Mouse (Mus musculus) heart, embryonic 11.5 days (tissue): ENCODE measurements around the gene Tmem203. TPM values are rescaled to one million over a fixed set of nuclear protein-coding genes. Genes with fewer than 3 reads are reported as not detected.

Source experiments
- ATAC-seq: fragments of 200-750 bp; cut with Nextera tagmentation; replicated peaks from 2 replicates; pipeline ENCODE4 v1.8.0; 2017; ENCODE audit warnings: moderate library complexity; ENCODE audit not compliant: insufficient number of reproducible peaks, low FRiP score, low TSS enrichment
- H3K27ac ChIP-seq: fragments of 300-500 bp; sonication (generic); 2 replicates; pipeline ENCODE4 v1.5.1; 2014; ENCODE audit warnings: mild to moderate bottlenecking, low read depth, low read length
- H3K27me3 ChIP-seq: fragments of 300-500 bp; sonication (generic); 2 replicates; pipeline ENCODE4 v1.6.1; 2014; ENCODE audit warnings: mild to moderate bottlenecking, low read length, mixed read lengths; ENCODE audit not compliant: control insufficient read depth, insufficient read depth
- H3K36me3 ChIP-seq: fragments of 300-500 bp; sonication (generic); 2 replicates; pipeline ENCODE4 v1.6.1; 2014; ENCODE audit warnings: mild to moderate bottlenecking, low read length, moderate library complexity, mixed read lengths; ENCODE audit not compliant: control insufficient read depth, insufficient read depth
- H3K4me1 ChIP-seq: fragments of 300-500 bp; sonication (generic); 2 replicates; pipeline ENCODE4 v1.6.1; 2014; ENCODE audit warnings: low read length; ENCODE audit not compliant: control insufficient read depth, insufficient read depth
- H3K4me2 ChIP-seq: fragments of 300-500 bp; sonication (generic); 2 replicates; pipeline ENCODE4 v1.6.1; 2014; ENCODE audit warnings: mild to moderate bottlenecking, moderate library complexity
- H3K4me3 ChIP-seq: fragments of 300-500 bp; sonication (generic); 2 replicates; pipeline ENCODE4 v1.5.1; 2014; ENCODE audit warnings: low read depth, low read length
- H3K9ac ChIP-seq: fragments of 300-500 bp; sonication (generic); 2 replicates; pipeline ENCODE4 v1.6.1; 2014; ENCODE audit warnings: mild to moderate bottlenecking, low read depth, low read length, moderate library complexity
- H3K9me3 ChIP-seq: fragments of 300-500 bp; sonication (generic); replicated peaks from 2 replicates; pipeline ENCODE4 v1.6.1; 2016; ENCODE audit warnings: low read length; ENCODE audit not compliant: control insufficient read depth
- WGBS: fragments of 180-500 bp; shearing (Covaris S2); extraction: QIAGEN DNeasy Blood & Tissue Kit; methylation state at CpG from one replicate; pipeline ENCODE4 v1.1.7; 2014; ENCODE audit not compliant: insufficient replicate concordance; 5-methylcytosine and 5-hydroxymethylcytosine counted together
- polyA plus RNA-seq: library from polyadenylated mRNA; unstranded; fragments of >200 nt; fragmentation: Nextera tagmentation; extraction: Ambion mirVana; gene quantifications from 2 replicates; pipeline ENCODE4 v1.2.1, GENCODE M21; 2014

Tmem203 gene
- polyA plus RNA-seq, 1 experiment from 2014 or later = 16.0 TPM

GRCm38 (mm10) chr2:25288734-25289345 lies 33.6 kb downstream of the Tmem203 start:
- Histone ChIP-seq H3K36me3 (peaks cover 10% of the 10 kb centered on the region; the same call in 1 of the 2 replicates), H3K4me1 (peaks cover 16% of the 10 kb centered on the region; the same call in 1 of the 2 replicates), H3K9ac (no peak overlapping the region), H3K9me3 (no peaks in the 10 kb centered on the region), H3K27me3 (peaks cover 62% of the 10 kb centered on the region), H3K4me2 (no peak overlapping the region), H3K4me3 (no peak overlapping the region), H3K27ac (no peak overlapping the region)
- WGBS = 77% methylated on average over 7 of the region's 7 CpGs
- ATAC-seq = no peak

- H3K9ac ChIP-seq = no peak within 1 kb of the TSS
- H3K4me3 ChIP-seq = peak within 1 kb of the TSS; percentile 16
- no peak within 1 kb of the TSS for H3K27ac ChIP-seq
- peaks cover 16% of the 10 kb centered on the region; the same call in 1 of the 2 replicates for H3K4me1 ChIP-seq
- peak within 1 kb of the TSS; percentile 44 for H3K4me2 ChIP-seq
- WGBS = 12% methylated on average over 11 of the region's 11 CpGs
- no peak for ATAC-seq
- no peaks in the 10 kb centered on the region for H3K9me3 ChIP-seq
- H3K36me3 ChIP-seq = peaks cover 6% of the 10 kb centered on the region; the same call in 1 of the 2 replicates
- peaks cover 70% of the 10 kb centered on the region for H3K27me3 ChIP-seq
Measured at GRCm38 (mm10) chr2:25289651-25290050, 34.4 kb downstream of the Tmem203 start, which contains the start of gene Lrrc26. TSS of gene Lrrc26 (plus strand) at chr2:25289915.

- peak overlapping the region; percentile 16 for H3K4me3 ChIP-seq
- no peaks in the 10 kb centered on the region for H3K9me3 ChIP-seq
- peaks cover 16% of the 10 kb centered on the region; the same call in 1 of the 2 replicates for H3K4me1 ChIP-seq
- ATAC-seq = no peak
- 0 out of 2 replicates have a peak, but pooled peaks cover under 1% of the 10 kb centered on the region for H3K36me3 ChIP-seq
- no peak overlapping the region for H3K9ac ChIP-seq
- H3K27ac ChIP-seq = no peak overlapping the region
- H3K27me3 ChIP-seq = peaks cover 76% of the 10 kb centered on the region
- H3K4me2 ChIP-seq = peak overlapping the region; percentile 44
- WGBS = 2% methylated on average over 54 of the region's 54 CpGs
Measured at GRCm38 (mm10) chr2:25290101-25290815, 35.0 kb downstream of the Tmem203 start.

DNA sequence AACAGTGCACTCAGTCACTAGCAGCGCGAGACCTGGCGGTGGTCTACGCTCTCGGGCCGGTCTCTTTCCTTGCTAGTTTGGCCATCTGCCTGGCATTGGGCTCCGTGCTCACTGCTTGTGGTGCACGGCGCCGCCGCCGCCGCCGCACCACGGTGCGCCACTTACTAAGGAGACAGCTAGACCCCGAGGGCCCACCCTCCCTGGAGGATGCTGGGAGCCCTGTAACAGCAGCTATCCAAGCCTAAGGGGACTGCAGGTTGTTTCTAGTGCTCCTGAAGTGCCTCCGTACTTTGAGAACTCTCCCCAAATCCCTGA lies 35.5 kb downstream of the Tmem203 start:
- Histone ChIP-seq H3K9me3 (no peaks in the 10 kb centered on the region), H3K4me3 (peak overlapping the region; percentile 16)

GRCm38 (mm10) chr2:25291184-25292053 lies 36.2 kb downstream of the Tmem203 start:
- Histone ChIP-seq H3K27me3 (peaks cover 88% of the 10 kb centered on the region), H3K4me2 (peak overlapping the region; percentile 58), H3K4me1 (peaks cover 16% of the 10 kb centered on the region; the same call in 1 of the 2 replicates), H3K4me3 (peak overlapping the region; percentile 31), H3K27ac (no peak overlapping the region), H3K36me3 (no peaks in the 10 kb centered on the region), H3K9me3 (no peaks in the 10 kb centered on the region), H3K9ac (no peak overlapping the region)
- 11% methylated on average over 31 of the region's 32 CpGs for WGBS
- ATAC-seq = 0 out of 2 replicates have a peak, but pooled peaks have one; percentile 7

More for the DNA sequence above, 35.5 kb downstream of the Tmem203 start:
- no peaks in the 10 kb centered on the region for H3K36me3 ChIP-seq
- no peak overlapping the region for H3K9ac ChIP-seq
- no peak overlapping the region for H3K27ac ChIP-seq
- H3K4me1 ChIP-seq = peaks cover 16% of the 10 kb centered on the region; the same call in 1 of the 2 replicates
- peaks cover 81% of the 10 kb centered on the region for H3K27me3 ChIP-seq
- peak overlapping the region; percentile 44 for H3K4me2 ChIP-seq
- no peak for ATAC-seq
- WGBS = under 1% methylated on average over 18 of the region's 18 CpGs

GRCm38 (mm10) chr2:25292054-25292544 lies 36.9 kb downstream of the Tmem203 start:
- H3K4me2 ChIP-seq = peak overlapping the region; percentile 58
- H3K27ac ChIP-seq = no peak overlapping the region
- no peaks in the 10 kb centered on the region for H3K9me3 ChIP-seq
- H3K9ac ChIP-seq = 0 out of 2 replicates have a peak overlapping the region, but pooled peaks have one; percentile 22
- WGBS = 6% methylated on average over 38 of the region's 43 CpGs
- peaks cover 13% of the 10 kb centered on the region; the same call in 1 of the 2 replicates for H3K4me1 ChIP-seq
- peaks cover 94% of the 10 kb centered on the region for H3K27me3 ChIP-seq
- 0 out of 2 replicates have a peak, but pooled peaks have one; percentile 8 for ATAC-seq
- no peaks in the 10 kb centered on the region for H3K36me3 ChIP-seq
- peak overlapping the region; percentile 31 for H3K4me3 ChIP-seq

GRCm38 (mm10) chr2:25292856-25293255 lies 37.6 kb downstream of the Tmem203 start:
- Histone ChIP-seq H3K27me3 (peaks cover 97% of the 10 kb centered on the region), H3K36me3 (no peaks in the 10 kb centered on the region), H3K9me3 (no peaks in the 10 kb centered on the region), H3K4me3 (peak overlapping the region; percentile 31; the same call in 1 of the 2 replicates), H3K27ac (no peak overlapping the region), H3K4me2 (no peak overlapping the region), H3K4me1 (peaks cover 13% of the 10 kb centered on the region; the same call in 1 of the 2 replicates), H3K9ac (no peak overlapping the region)
- 0% methylated on average over 1 of the region's 1 CpGs for WGBS
- ATAC-seq = no peak

- WGBS = 68% methylated on average over 9 of the region's 9 CpGs
- ATAC-seq = no peak
Measured at GRCm38 (mm10) chr2:25293706-25294105, 38.5 kb downstream of the Tmem203 start.

More at GRCm38 (mm10) chr2:25293706-25294105, 38.5 kb downstream of the Tmem203 start:
- H3K4me3 ChIP-seq = no peak overlapping the region
- no peaks in the 10 kb centered on the region for H3K36me3 ChIP-seq
- H3K27ac ChIP-seq = no peak overlapping the region
- no peak overlapping the region for H3K9ac ChIP-seq
- peaks cover 95% of the 10 kb centered on the region for H3K27me3 ChIP-seq
- no peak overlapping the region for H3K4me2 ChIP-seq
- peaks cover 13% of the 10 kb centered on the region; the same call in 1 of the 2 replicates for H3K4me1 ChIP-seq
- no peaks in the 10 kb centered on the region for H3K9me3 ChIP-seq
